Mouse (Mus musculus): ENCODE results near the gene Grm7. TPM values are rescaled to one million over a fixed set of nuclear protein-coding genes. Genes with fewer than 3 reads are reported as not detected.

Gene Grm7
- polyA plus RNA-seq, 1 experiment from 2014 or later: 3.6 TPM

DNA sequence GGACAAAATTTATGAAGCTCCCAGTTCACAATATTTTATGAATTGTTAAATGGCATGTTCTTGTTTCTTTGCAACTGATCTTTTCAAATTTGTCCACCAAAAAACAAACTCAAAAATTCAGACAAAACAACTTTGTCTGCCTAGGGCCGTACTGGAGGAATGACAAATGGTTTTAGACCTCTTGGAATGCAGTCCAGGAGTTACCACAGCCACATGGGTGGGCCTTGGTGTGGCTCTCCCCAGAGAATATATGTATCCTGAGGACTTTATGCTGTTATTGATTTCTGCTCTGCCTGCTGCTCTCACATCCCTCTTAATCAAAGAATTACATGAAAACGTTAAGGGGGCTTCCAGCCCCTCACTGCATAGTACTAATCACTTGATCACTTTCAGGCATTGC, 400.5 kb downstream of the Grm7 start:
- Histone ChIP-seq H3K9me3 (replicated peaks) (no peaks in the 10 kb centered on the region), H3K36me3 (ENCODE audit: poor library complexity, severe bottlenecking) (no peaks in the 10 kb centered on the region), H3K4me1 (no peaks in the 10 kb centered on the region), H3K4me2 (no peak overlapping the region), H3K4me3 (no peak overlapping the region), H3K27me3 (no peaks in the 10 kb centered on the region), H3K9ac (no peak overlapping the region), H3K27ac (no peak overlapping the region)
- 57% methylated on average over 2 of the region's 2 CpGs for WGBS
- ATAC-seq: no peak

GRCm38 (mm10) chr6:111049247-111049646, 403.9 kb downstream of the Grm7 start:
- no peaks in the 10 kb centered on the region for H3K36me3 ChIP-seq (ENCODE audit: poor library complexity, severe bottlenecking)
- H3K4me3 ChIP-seq: no peak overlapping the region
- H3K4me2 ChIP-seq: no peak overlapping the region
- ATAC-seq: no peak
- H3K4me1 ChIP-seq: no peaks in the 10 kb centered on the region
- H3K9me3 ChIP-seq (replicated peaks): no peaks in the 10 kb centered on the region
- H3K9ac ChIP-seq: no peak overlapping the region
- no peak overlapping the region for H3K27ac ChIP-seq
- H3K27me3 ChIP-seq: no peaks in the 10 kb centered on the region

DNA sequence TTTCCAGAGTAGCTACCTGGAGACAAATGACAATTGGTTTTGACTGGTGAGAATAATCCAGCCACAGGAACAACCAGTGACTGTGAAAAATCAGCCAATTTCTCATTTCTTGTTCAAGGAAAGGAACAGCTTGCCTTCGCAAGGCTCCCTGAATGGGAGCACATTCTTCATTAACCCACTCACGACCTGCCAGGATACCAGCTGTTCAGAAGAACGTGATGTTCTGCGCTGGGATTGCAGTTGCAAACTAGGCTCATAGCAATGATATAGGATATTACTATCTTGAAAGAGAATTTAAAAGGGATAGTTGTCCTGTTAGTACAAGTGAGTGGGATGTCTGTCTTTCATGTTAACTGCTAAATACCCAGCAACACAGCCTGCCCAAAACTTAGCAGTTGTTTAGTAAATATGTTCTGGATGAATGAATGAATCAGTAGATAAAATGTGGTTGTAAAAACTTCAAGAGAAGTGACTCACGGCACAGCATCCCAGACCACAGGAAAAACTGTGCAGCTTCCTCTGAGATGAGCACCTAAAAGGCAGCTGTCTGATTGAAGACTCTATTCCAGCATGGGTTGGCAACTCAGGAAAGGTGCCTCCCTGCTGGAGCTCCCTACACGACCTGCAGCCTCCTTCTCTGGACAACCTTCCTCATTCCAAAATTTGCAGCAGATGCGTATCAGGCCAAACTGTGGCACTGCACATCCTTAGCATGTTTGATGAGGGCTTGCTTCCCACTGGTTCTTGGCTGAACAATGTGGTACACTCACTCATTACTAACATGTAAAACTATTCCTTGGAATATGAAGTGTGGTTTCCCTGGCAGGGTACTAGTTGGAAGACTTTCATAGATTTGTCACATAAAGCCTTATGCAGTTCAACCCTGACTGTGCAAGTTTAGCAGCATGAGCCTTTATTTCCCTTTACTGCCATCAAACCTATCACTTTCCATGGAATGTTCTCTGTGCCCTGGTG, 408.9 kb downstream of the Grm7 start:
- Histone ChIP-seq H3K4me1 (no peaks in the 10 kb centered on the region), H3K4me2 (no peak overlapping the region), H3K9ac (no peak overlapping the region), H3K27me3 (no peaks in the 10 kb centered on the region), H3K27ac (no peak overlapping the region), H3K9me3 (replicated peaks) (no peaks in the 10 kb centered on the region), H3K4me3 (no peak overlapping the region), H3K36me3 (ENCODE audit: poor library complexity, severe bottlenecking) (no peaks in the 10 kb centered on the region)
- 72% methylated on average over 7 of the region's 7 CpGs for WGBS
- 0 out of 2 replicates have a peak, but pooled peaks have one; percentile 27 for ATAC-seq

DNA sequence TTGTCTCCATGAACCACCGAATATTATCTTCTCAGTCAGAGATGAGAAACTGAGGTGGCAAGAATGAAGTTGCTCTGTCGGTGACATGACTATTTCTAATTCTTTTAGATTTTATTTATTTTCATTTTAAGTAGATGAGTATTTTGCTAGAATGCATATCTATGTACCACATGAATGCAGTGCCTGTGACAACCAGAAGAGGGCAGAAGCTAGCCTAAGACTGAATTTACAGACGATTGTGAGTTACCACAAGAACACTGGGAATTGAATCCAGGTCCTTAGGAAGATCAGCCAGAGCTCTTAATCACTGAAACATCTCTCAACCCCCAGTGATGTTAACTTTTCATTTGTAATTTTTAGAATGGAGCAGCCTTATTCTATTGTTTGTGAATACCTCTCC, 412.4 kb downstream of the Grm7 start:
- Histone ChIP-seq H3K4me2 (no peak overlapping the region), H3K27ac (no peak overlapping the region), H3K36me3 (ENCODE audit: poor library complexity, severe bottlenecking) (no peaks in the 10 kb centered on the region), H3K9ac (no peak overlapping the region), H3K9me3 (replicated peaks) (no peaks in the 10 kb centered on the region), H3K4me1 (no peaks in the 10 kb centered on the region), H3K4me3 (no peak overlapping the region), H3K27me3 (no peaks in the 10 kb centered on the region)
- ATAC-seq: no peak
- 92% methylated on average over 3 of the region's 3 CpGs for WGBS

- ATAC-seq: no peak
- no peak overlapping the region for H3K4me2 ChIP-seq
- H3K9ac ChIP-seq: no peak overlapping the region
- no peak overlapping the region for H3K27ac ChIP-seq
- no peaks in the 10 kb centered on the region for H3K4me1 ChIP-seq
- H3K27me3 ChIP-seq: no peaks in the 10 kb centered on the region
- H3K4me3 ChIP-seq: no peak overlapping the region
- H3K9me3 ChIP-seq (replicated peaks): no peaks in the 10 kb centered on the region
- H3K36me3 ChIP-seq (ENCODE audit: poor library complexity, severe bottlenecking): no peaks in the 10 kb centered on the region
- 74% methylated on average over 4 of the region's 4 CpGs for WGBS
These were observed 414.6 kb downstream of the Grm7 start for GRCm38 (mm10) chr6:111060004-111060403.

- no peak overlapping the region for H3K4me3 ChIP-seq
- no peak overlapping the region for H3K4me2 ChIP-seq
- no peaks in the 10 kb centered on the region for H3K27me3 ChIP-seq
- no peak for ATAC-seq
- H3K4me1 ChIP-seq: no peaks in the 10 kb centered on the region
- no peaks in the 10 kb centered on the region for H3K36me3 ChIP-seq (ENCODE audit: poor library complexity, severe bottlenecking)
- H3K9ac ChIP-seq: no peak overlapping the region
- no peaks in the 10 kb centered on the region for H3K9me3 ChIP-seq (replicated peaks)
- WGBS: 83% methylated on average over 3 of the region's 3 CpGs
- no peak overlapping the region for H3K27ac ChIP-seq
These were observed 439.2 kb downstream of the Grm7 start for GRCm38 (mm10) chr6:111084569-111084968.

DNA sequence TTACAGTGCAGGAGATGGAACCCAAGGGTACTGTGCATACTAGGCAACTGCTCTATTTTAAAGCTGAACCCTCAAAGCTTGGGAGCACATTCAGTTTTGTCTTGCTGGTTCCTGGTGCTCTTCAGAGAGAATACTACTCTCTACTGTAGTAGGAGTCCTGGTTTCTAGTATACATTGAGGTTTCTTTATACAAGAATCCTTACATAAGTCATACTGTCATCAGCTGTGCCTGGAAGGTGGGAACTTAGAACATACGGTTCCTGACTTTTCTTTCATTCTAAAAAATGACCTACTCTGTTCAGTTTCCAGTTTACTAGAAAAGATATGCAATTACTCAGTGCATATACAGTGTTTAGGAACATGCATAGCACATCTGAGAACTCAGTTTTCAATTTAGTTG, 449.4 kb downstream of the Grm7 start:
- Histone ChIP-seq H3K9ac (no peak overlapping the region), H3K27ac (no peak overlapping the region), H3K4me3 (no peak overlapping the region), H3K36me3 (ENCODE audit: poor library complexity, severe bottlenecking) (no peaks in the 10 kb centered on the region), H3K4me1 (no peaks in the 10 kb centered on the region), H3K4me2 (no peak overlapping the region), H3K27me3 (no peaks in the 10 kb centered on the region), H3K9me3 (replicated peaks) (no peaks in the 10 kb centered on the region)
- WGBS: 93% methylated on average over 1 of the region's 1 CpGs
- ATAC-seq: no peak

DNA sequence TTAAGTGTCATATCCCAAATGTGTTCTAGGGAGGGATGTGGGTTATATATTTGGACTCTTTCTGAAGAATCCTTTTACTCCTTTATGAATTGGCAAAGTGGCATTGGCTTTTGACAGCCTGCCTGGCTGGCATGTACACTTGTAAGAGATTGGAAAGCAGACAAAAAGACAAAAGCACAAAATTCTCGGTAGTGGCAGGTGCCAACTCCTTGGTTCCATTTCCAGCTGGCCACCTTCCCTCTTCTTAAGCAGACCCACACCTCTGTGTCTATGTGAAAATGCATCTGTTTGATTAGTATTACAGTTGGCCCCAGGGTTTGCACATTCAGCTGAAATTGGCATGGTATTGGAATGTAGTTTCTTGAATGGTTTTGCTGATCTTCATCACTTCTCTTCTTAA, 460.1 kb downstream of the Grm7 start:
- no peak overlapping the region for H3K4me3 ChIP-seq
- H3K4me2 ChIP-seq: no peak overlapping the region
- no peaks in the 10 kb centered on the region for H3K36me3 ChIP-seq (ENCODE audit: poor library complexity, severe bottlenecking)
- no peaks in the 10 kb centered on the region for H3K9me3 ChIP-seq (replicated peaks)
- H3K4me1 ChIP-seq: no peaks in the 10 kb centered on the region
- peak; percentile 70; the same call in 1 of the 2 replicates for ATAC-seq
- H3K27me3 ChIP-seq: no peaks in the 10 kb centered on the region
- 81% methylated on average over 1 of the region's 1 CpGs for WGBS
- no peak overlapping the region for H3K27ac ChIP-seq
- H3K9ac ChIP-seq: no peak overlapping the region

DNA sequence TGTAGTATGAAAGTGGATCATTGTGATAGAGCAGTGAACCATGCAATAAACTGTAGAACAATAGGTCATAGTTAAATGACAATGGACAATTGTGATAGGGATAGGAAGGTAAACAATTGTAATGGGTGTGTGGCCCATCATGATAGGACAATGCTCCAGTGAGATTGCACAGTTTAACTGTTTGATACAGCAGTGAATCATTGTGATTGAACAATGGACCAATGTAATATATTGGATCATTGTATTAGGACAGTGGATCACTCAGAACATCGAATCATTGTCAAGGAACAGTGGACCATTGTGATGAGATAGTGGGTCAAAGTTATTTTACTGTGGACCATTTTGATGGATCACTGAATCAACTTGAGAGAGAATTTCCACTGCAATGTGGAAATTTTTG, 515.7 kb downstream of the Grm7 start:
- Histone ChIP-seq H3K36me3 (ENCODE audit: poor library complexity, severe bottlenecking) (no peaks in the 10 kb centered on the region), H3K9me3 (replicated peaks) (no peaks in the 10 kb centered on the region), H3K4me3 (no peak overlapping the region), H3K27ac (no peak overlapping the region), H3K9ac (no peak overlapping the region), H3K27me3 (no peaks in the 10 kb centered on the region), H3K4me2 (no peak overlapping the region), H3K4me1 (no peaks in the 10 kb centered on the region)
- no peak for ATAC-seq
- WGBS: 90% methylated on average over 1 of the region's 1 CpGs

GRCm38 (mm10) chr6:111195333-111195732, 550.0 kb downstream of the Grm7 start:
- H3K4me2 ChIP-seq: no peak overlapping the region
- H3K27me3 ChIP-seq: no peaks in the 10 kb centered on the region
- no peak overlapping the region for H3K4me3 ChIP-seq
- H3K27ac ChIP-seq: no peak overlapping the region
- H3K9ac ChIP-seq: no peak overlapping the region
- 93% methylated on average over 3 of the region's 3 CpGs for WGBS
- no peaks in the 10 kb centered on the region for H3K4me1 ChIP-seq
- H3K36me3 ChIP-seq (ENCODE audit: poor library complexity, severe bottlenecking): no peaks in the 10 kb centered on the region
- H3K9me3 ChIP-seq (replicated peaks): no peaks in the 10 kb centered on the region
- no peak for ATAC-seq

GRCm38 (mm10) chr6:111221083-111221729, 575.8 kb downstream of the Grm7 start:
- Histone ChIP-seq H3K27ac (no peak overlapping the region), H3K4me1 (0 out of 2 replicates have a peak, but pooled peaks cover 3% of the 10 kb centered on the region), H3K9ac (no peak overlapping the region), H3K9me3 (replicated peaks) (no peaks in the 10 kb centered on the region), H3K4me2 (no peak overlapping the region), H3K36me3 (ENCODE audit: poor library complexity, severe bottlenecking) (no peaks in the 10 kb centered on the region), H3K4me3 (no peak overlapping the region), H3K27me3 (no peaks in the 10 kb centered on the region)
- 54% methylated on average over 6 of the region's 6 CpGs for WGBS
- peak; percentile 82 for ATAC-seq

DNA sequence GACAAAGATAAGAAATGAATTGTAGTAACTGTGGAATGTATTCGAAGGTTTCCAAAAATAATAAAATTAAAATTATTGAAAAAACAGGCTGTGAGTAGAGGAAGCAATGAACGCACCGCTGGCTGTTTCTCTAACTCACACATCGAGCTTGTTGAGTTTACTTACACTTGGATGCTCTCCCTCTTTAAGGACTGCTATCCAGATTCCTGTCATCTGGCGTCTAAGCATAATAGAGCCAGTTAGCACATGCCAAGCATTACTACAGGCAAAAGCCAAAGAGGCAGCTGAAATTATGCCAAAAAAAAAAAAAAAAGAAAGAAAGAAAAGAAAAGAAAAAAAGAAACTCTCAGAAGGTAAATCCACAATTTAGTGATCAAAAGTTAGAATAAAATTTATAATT, 609.8 kb downstream of the Grm7 start:
- Histone ChIP-seq H3K27ac (no peak overlapping the region), H3K4me2 (no peak overlapping the region), H3K36me3 (ENCODE audit: poor library complexity, severe bottlenecking) (no peaks in the 10 kb centered on the region), H3K9me3 (replicated peaks) (no peaks in the 10 kb centered on the region), H3K4me3 (no peak overlapping the region), H3K27me3 (no peaks in the 10 kb centered on the region), H3K9ac (no peak overlapping the region), H3K4me1 (no peaks in the 10 kb centered on the region)
- WGBS: 72% methylated on average over 5 of the region's 5 CpGs
- peak; percentile 59; the same call in 1 of the 2 replicates for ATAC-seq
